Mouse (Mus musculus) thymus, adult 2 months (tissue): ENCODE results near the gene Gm6583.

Source experiments
- CTCF ChIP-seq: fragments of 200-500 bp; IDR thresholded peaks from 2 replicates; pipeline ENCODE4 v1.5.1; 2012; ENCODE audit warnings: mild to moderate bottlenecking, control low read depth, low read length, moderate library complexity, borderline replicate concordance; ENCODE audit not compliant: control insufficient read depth, poor library complexity, insufficient read depth; ENCODE audit errors: extremely low read depth
- POLR2A ChIP-seq: fragments of 200-500 bp; IDR thresholded peaks from 2 replicates; pipeline ENCODE4 v1.6.1; 2012; ENCODE audit warnings: mild to moderate bottlenecking, low read length, control low read depth, moderate library complexity; ENCODE audit not compliant: control insufficient read depth, poor library complexity, insufficient read depth; ENCODE audit errors: extremely low read depth

DNA sequence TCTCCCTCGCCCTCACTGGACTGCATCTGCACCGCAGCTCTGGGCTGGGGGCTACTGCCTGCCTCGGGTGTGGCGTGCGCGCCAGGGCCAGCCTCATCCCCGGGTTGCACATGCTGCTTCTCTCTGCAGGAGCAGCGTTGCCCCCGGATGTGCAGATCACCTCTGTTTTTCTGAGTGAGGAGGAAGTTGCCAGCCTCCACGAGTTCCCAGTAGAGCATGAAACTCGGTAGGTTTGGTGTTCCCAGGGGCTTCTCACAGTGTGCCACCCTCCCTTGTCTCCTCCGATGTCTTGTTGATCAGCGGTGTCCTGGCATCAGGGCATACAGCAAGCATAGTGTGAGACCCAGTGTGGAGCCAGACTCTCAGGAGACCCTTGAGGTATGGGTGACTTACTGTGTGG is 13.5 kb upstream of the Gm6583 start:
- TF ChIP-seq CTCF = no peak
- TF ChIP-seq POLR2A = no peak
